7 mouse cellular contexts compared by ENCODE assay signal in genomic region chr16:89773657-89774552, GRCm38 (mm10).
DNase-seq lines count a peak whose midpoint lies in the region; ATAC-seq and TF ChIP-seq lines count a peak whose summit lies in the region.

No protein-coding gene starts in this region.

- no peak overlapping the region for H3K27ac ChIP-seq in intestine, postnatal 0 days (ENCODE audit: low read depth, low read length)
- no peak overlapping the region for H3K27ac ChIP-seq in midbrain, embryonic 12.5 days (replicated peaks)
- H3K27ac ChIP-seq in small intestine, adult 2 months (ENCODE audit: insufficient read depth, low read depth, low read length): no peak overlapping the region

- no peaks in the 10 kb centered on the region for H3K36me3 ChIP-seq in intestine, postnatal 0 days (ENCODE audit: control insufficient read depth, insufficient read depth)
- no peaks in the 10 kb centered on the region for H3K36me3 ChIP-seq in midbrain, embryonic 12.5 days
- H3K36me3 ChIP-seq in small intestine, adult 2 months (ENCODE audit: control insufficient read depth, insufficient read depth, low read length): no peaks in the 10 kb centered on the region

- no peaks in the 10 kb centered on the region for H3K4me1 ChIP-seq in intestine, postnatal 0 days (replicated peaks; ENCODE audit: control insufficient read depth, insufficient read depth, low read length)
- H3K4me1 ChIP-seq in midbrain, embryonic 12.5 days: no peaks in the 10 kb centered on the region
- peaks cover 2% of the 10 kb centered on the region; the same call in 1 of the 2 replicates for H3K4me1 ChIP-seq in small intestine, adult 2 months (ENCODE audit: control insufficient read depth, insufficient read depth, insufficient read length, low read length)

- peak overlapping the region; percentile 75 for H3K4me2 ChIP-seq in intestine, postnatal 0 days (replicated peaks; ENCODE audit: low read depth)
- H3K4me2 ChIP-seq in midbrain, embryonic 12.5 days (replicated peaks): peak overlapping the region; percentile 67

- peak; percentile 85 to 87 for DNase-seq in adrenal gland, adult 18-20 months (ENCODE audit: low spot score in 2 of 2)
- DNase-seq in embryo, embryonic 10.5 days (ENCODE audit: low spot score): peak; percentile 95
- DNase-seq in gonadal fat pad, adult 2 months (ENCODE audit: low read depth): peak; percentile 19
- DNase-seq in left cerebral cortex, postnatal 4 days: peak; percentile 94

- TF ChIP-seq POLR2A in small intestine, adult 2 months (IDR thresholded peaks at IDR 0.05; ENCODE audit: low read depth, low read length): no peak

- 11% methylated on average over 30 of the region's 30 CpGs for WGBS in intestine, postnatal 0 days
- 11% methylated on average over 30 of the region's 30 CpGs for WGBS in midbrain, embryonic 12.5 days
- 10% methylated on average over 30 of the region's 30 CpGs for WGBS in small intestine, adult 2 months

- no peak overlapping the region for H3K9ac ChIP-seq in intestine, postnatal 0 days (ENCODE audit: low read depth, low read length)
- H3K9ac ChIP-seq in midbrain, embryonic 12.5 days (replicated peaks): peak overlapping the region; percentile 49

- 0 out of 2 replicates have a peak, but pooled peaks cover under 1% of the 10 kb centered on the region for H3K9me3 ChIP-seq in intestine, postnatal 0 days (ENCODE audit: control insufficient read depth)
- H3K9me3 ChIP-seq in midbrain, embryonic 12.5 days: peaks cover 20% of the 10 kb centered on the region

- intact Hi-C loops in left cerebral cortex, postnatal 4 days (cut with DNase I): loop anchor here (2.0 to 5.0 kb wide), 3 partner anchors 57 to 408 kb away; no protein-coding TSS in a partner anchor

- H3K27me3 ChIP-seq in intestine, postnatal 0 days (replicated peaks; ENCODE audit: control insufficient read depth, insufficient read depth, low read length): 0 out of 2 replicates have a peak, but pooled peaks cover 3% of the 10 kb centered on the region
- H3K27me3 ChIP-seq in midbrain, embryonic 12.5 days: peaks cover 16% of the 10 kb centered on the region
- no peaks in the 10 kb centered on the region for H3K27me3 ChIP-seq in small intestine, adult 2 months (ENCODE audit: control insufficient read depth, insufficient read depth, low read length)

- peak; percentile 92 for TF ChIP-seq CTCF in intestine, postnatal 0 days (IDR thresholded peaks at IDR 0.05; ENCODE audit: low read depth)
- peak; percentile 89; the same call in 1 of the 2 replicates for TF ChIP-seq CTCF in small intestine, adult 2 months (IDR thresholded peaks at IDR 0.05; ENCODE audit: extremely low read depth, insufficient read length, insufficient replicate concordance, low read depth, low read length)

- H3K4me3 ChIP-seq in intestine, postnatal 0 days (ENCODE audit: low read depth, low read length): peak overlapping the region; percentile 32
- H3K4me3 ChIP-seq in midbrain, embryonic 12.5 days: peak overlapping the region; percentile 33
- H3K4me3 ChIP-seq in small intestine, adult 2 months (ENCODE audit: low read depth, low read length): peak overlapping the region; percentile 54

- peak; percentile 68 for ATAC-seq in intestine, postnatal 0 days
- ATAC-seq in midbrain, embryonic 12.5 days (ENCODE audit: low FRiP score, low read depth): peak; percentile 82

Comparison
In these comparisons a context has a peak if more than half of its experiments do, and no peak if none do; other contexts are left out.
1. DNase-seq: peak in every context shown above with its lines; median percentile 95 in embryo, embryonic 10.5 days; 94 in left cerebral cortex, postnatal 4 days; 86 in adrenal gland, adult 18-20 months; 19 in gonadal fat pad, adult 2 months.